Mouse (Mus musculus): Measurements from ENCODE around the gene Lsg1. TPM values are rescaled to one million over a fixed set of nuclear protein-coding genes. Genes with fewer than 3 reads are reported as not detected.

Gene Lsg1
- polyA plus RNA-seq, 1 experiment from 2014 or later, result 65.0 TPM

DNA sequence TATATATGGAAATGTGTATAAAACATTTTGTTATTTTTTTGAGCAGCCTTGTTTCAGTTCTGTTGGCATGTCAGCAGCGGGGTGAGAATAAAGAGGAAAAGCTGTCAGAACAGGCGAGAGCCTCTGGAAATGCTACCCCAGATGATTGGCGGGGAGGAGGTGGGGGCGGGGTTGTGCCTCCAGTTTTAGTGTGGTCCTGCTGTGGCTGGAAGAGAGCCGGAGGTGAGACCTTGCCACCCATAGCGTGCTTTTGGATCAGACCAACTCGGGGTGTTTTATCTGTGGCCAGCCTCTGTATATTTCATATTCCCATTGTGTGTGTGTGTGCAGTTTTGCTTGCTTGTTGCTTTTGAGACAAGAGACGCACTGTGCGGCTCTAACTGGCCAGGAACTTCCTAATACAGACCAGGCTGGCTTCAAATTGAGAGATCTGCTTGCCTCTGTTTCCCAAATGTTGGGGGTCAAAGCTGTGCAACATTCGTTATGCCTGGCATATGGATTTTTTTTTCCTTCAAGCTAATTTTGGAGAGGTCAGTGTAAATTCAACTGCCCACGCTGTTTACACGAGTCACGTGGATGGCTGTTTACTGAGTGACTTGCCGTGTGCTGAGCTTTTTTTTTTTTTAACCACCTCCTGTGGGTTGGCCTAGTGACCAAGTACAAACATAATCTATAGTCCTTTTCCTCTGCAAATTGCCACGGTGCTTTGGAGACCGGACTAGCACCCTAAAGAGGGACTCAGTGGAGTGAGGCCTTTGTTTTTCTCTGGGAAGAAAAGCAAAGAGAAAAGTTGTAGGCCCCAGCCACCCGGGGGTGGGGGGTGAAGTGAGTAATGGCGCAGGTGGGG, 15.5 kb upstream of the Lsg1 start:
- Histone ChIP-seq H3K9me3 (ENCODE audit: control insufficient read depth, low read depth, low read length) (no peaks in the 10 kb centered on the region), H3K27ac (ENCODE audit: low read length) (0 out of 2 replicates have a peak overlapping the region, but pooled peaks have one; percentile 40), H3K36me3 (ENCODE audit: control insufficient read depth, insufficient read depth, low read length) (no peaks in the 10 kb centered on the region), H3K4me1 (ENCODE audit: control insufficient read depth, insufficient read depth, low read length) (peaks cover 32% of the 10 kb centered on the region), H3K27me3 (ENCODE audit: control insufficient read depth, insufficient read depth, low read length) (no peaks in the 10 kb centered on the region), H3K4me3 (ENCODE audit: low read depth, low read length) (no peak overlapping the region), H3K9ac (replicated peaks; ENCODE audit: low read depth, low read length) (no peak overlapping the region), H3K4me2 (replicated peaks; ENCODE audit: low read depth, low read length) (peak overlapping the region; percentile 95)
- 32% methylated on average over 18 of the region's 18 CpGs for WGBS
- no peak for ATAC-seq (ENCODE audit: insufficient number of reproducible peaks, insufficient read depth, low FRiP score, low read depth)

GRCm38 (mm10) chr16:30601946-30602345, 14.6 kb upstream of the Lsg1 start:
- Histone ChIP-seq H3K9ac (replicated peaks; ENCODE audit: low read depth, low read length) (no peak overlapping the region), H3K36me3 (ENCODE audit: control insufficient read depth, insufficient read depth, low read length) (no peaks in the 10 kb centered on the region), H3K9me3 (ENCODE audit: control insufficient read depth, low read depth, low read length) (no peaks in the 10 kb centered on the region), H3K27ac (ENCODE audit: low read length) (peak overlapping the region; percentile 18; the same call in 1 of the 2 replicates), H3K4me1 (ENCODE audit: control insufficient read depth, insufficient read depth, low read length) (peaks cover 37% of the 10 kb centered on the region), H3K4me3 (ENCODE audit: low read depth, low read length) (peak overlapping the region; percentile 65), H3K27me3 (ENCODE audit: control insufficient read depth, insufficient read depth, low read length) (no peaks in the 10 kb centered on the region), H3K4me2 (replicated peaks; ENCODE audit: low read depth, low read length) (peak overlapping the region; percentile 95)
- no peak for ATAC-seq (ENCODE audit: insufficient number of reproducible peaks, insufficient read depth, low FRiP score, low read depth)
- 20% methylated on average over 7 of the region's 7 CpGs for WGBS

GRCm38 (mm10) chr16:30601046-30601832, 13.8 kb upstream of the Lsg1 start:
- H3K4me2 ChIP-seq (replicated peaks; ENCODE audit: low read depth, low read length), result peak overlapping the region; percentile 95
- no peaks in the 10 kb centered on the region for H3K27me3 ChIP-seq (ENCODE audit: control insufficient read depth, insufficient read depth, low read length)
- peaks cover 37% of the 10 kb centered on the region for H3K4me1 ChIP-seq (ENCODE audit: control insufficient read depth, insufficient read depth, low read length)
- peak; percentile 20; the same call in 1 of the 2 replicates for ATAC-seq (ENCODE audit: insufficient number of reproducible peaks, insufficient read depth, low FRiP score, low read depth)
- peak overlapping the region; percentile 65 for H3K4me3 ChIP-seq (ENCODE audit: low read depth, low read length)
- H3K9me3 ChIP-seq (ENCODE audit: control insufficient read depth, low read depth, low read length), result no peaks in the 10 kb centered on the region
- no peaks in the 10 kb centered on the region for H3K36me3 ChIP-seq (ENCODE audit: control insufficient read depth, insufficient read depth, low read length)
- 9% methylated on average over 42 of the region's 42 CpGs for WGBS
- H3K9ac ChIP-seq (replicated peaks; ENCODE audit: low read depth, low read length), result peak overlapping the region; percentile 66
- H3K27ac ChIP-seq (ENCODE audit: low read length), result peak overlapping the region; percentile 58; the same call in 1 of the 2 replicates

DNA sequence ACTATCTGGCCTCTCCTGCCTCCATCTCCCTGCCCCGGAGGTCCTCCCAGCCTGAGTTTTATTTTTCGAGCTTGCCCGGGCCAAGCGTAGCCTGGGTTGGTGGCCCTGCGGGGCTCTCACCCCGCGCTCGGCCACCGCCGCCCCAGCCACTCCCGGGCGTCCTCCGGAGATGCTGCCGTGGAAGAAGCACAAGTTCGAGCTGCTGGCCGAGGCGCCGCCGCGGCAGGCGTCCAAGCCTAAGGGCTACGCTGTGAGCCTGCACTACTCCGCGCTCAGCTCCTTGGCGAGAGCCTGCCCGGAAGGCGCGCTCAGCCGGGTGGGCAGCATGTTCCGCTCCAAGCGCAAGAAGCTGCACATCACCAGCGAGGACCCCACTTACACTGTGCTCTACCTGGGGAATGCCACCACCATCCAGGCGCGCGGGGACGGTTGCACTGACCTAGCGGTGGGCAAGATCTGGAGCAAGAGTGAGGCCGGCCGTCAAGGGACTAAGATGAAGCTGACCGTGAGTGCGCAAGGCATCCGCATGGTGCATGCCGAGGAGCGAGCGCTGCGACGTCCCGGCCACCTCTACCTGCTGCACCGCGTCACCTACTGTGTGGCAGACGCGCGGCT, 13.1 kb upstream of the Lsg1 start:
- peak overlapping the region; percentile 95 for H3K4me2 ChIP-seq (replicated peaks; ENCODE audit: low read depth, low read length)
- H3K27me3 ChIP-seq (ENCODE audit: control insufficient read depth, insufficient read depth, low read length), result no peaks in the 10 kb centered on the region
- H3K36me3 ChIP-seq (ENCODE audit: control insufficient read depth, insufficient read depth, low read length), result no peaks in the 10 kb centered on the region
- H3K4me3 ChIP-seq (ENCODE audit: low read depth, low read length), result peak overlapping the region; percentile 65
- H3K4me1 ChIP-seq (ENCODE audit: control insufficient read depth, insufficient read depth, low read length), result peaks cover 37% of the 10 kb centered on the region
- H3K27ac ChIP-seq (ENCODE audit: low read length), result peak overlapping the region; percentile 80
- no peaks in the 10 kb centered on the region for H3K9me3 ChIP-seq (ENCODE audit: control insufficient read depth, low read depth, low read length)
- WGBS, result under 1% methylated on average over 53 of the region's 53 CpGs
- peak overlapping the region; percentile 66 for H3K9ac ChIP-seq (replicated peaks; ENCODE audit: low read depth, low read length)
- ATAC-seq (ENCODE audit: insufficient number of reproducible peaks, insufficient read depth, low FRiP score, low read depth), result no peak

DNA sequence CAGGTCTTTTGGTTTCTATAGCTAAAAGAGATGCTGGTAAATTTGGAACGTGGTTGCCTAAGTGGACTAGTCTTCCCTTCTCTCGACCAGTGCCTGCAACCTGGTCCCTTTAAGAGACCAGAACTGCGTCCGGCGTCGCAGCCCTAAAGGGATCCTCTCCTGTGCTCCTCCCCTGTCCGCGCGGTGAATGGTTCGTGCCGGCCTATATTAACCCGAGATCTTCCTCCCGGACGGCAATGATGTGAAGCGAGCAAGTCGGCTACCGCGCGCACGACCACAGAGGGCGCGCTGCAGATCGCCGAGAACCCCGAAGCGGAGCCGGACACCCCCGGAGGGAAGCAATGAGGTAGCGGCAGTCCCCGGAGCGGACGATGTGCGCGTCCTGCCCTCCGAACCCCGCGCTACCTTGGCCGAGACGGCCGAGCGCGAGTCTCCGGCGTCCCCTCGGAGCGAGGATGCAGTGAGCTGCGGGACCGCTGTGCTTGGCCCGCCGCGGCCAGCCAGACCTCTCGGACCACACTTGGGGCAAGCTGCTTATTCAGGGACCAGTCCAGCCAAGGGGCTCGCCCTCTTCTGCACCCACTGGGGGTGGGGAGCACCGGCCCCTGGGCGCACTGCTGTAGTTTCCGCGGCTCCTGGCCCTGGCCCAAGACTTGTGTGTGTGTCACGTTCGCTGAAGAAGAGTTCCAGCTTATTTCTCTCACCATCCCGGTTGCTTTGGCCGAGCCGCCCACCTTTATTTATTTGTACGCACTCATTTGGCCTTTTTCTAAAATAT, 12.3 kb upstream of the Lsg1 start, which contains the start of gene Fam43a:
Gene Fam43a, plus strand, starts transcription at position 233 of the 778 bp plus-strand sequence.
- Histone ChIP-seq H3K9me3 (ENCODE audit: control insufficient read depth, low read depth, low read length) (no peaks in the 10 kb centered on the region), H3K4me1 (ENCODE audit: control insufficient read depth, insufficient read depth, low read length) (peaks cover 30% of the 10 kb centered on the region), H3K9ac (replicated peaks; ENCODE audit: low read depth, low read length) (peak within 1 kb of the TSS; percentile 66), H3K36me3 (ENCODE audit: control insufficient read depth, insufficient read depth, low read length) (no peaks in the 10 kb centered on the region), H3K4me3 (ENCODE audit: low read depth, low read length) (peak within 1 kb of the TSS; percentile 65), H3K27ac (ENCODE audit: low read length) (peak within 1 kb of the TSS; percentile 80), H3K4me2 (replicated peaks; ENCODE audit: low read depth, low read length) (peak within 1 kb of the TSS; percentile 95), H3K27me3 (ENCODE audit: control insufficient read depth, insufficient read depth, low read length) (no peaks in the 10 kb centered on the region)
- WGBS, result under 1% methylated on average over 63 of the region's 63 CpGs
- ATAC-seq (ENCODE audit: insufficient number of reproducible peaks, insufficient read depth, low FRiP score, low read depth), result peak; percentile 80

DNA sequence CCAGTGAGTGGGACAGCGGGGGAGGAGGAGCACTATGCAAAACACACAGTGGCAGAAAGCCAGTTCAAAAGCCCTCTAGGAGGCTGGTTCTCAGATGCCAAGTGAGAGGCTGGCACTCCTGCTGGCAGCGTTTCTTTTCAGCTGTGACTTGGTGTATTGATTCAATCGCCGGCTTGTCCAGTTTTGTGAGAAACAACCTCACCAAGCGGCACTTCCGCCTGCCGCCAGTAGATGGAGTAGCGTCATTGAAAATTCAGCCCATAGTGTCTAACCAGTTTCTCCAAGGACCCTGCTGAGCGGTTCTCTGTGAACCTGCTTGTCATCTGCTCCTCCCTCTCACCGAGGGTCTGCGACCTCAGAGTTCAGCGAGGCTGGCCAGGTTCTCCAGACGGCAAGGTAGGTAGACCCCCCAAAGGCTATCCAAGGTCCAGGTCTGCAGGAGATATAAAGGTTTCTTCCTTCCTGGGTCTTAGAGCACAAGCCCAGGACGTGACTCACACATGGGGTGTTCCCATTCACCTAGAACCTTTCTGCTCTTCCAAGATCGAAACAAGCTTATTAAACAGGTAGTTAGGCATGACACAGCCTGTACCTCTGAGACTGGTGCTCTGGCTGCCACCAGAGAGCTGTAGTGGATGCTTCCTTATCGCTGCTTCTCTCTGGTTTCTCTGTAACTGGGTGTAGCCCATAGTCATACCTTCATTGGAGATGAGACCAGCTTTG, 9.7 kb upstream of the Lsg1 start:
- H3K9ac ChIP-seq (replicated peaks; ENCODE audit: low read depth, low read length), result no peak overlapping the region
- 11% methylated on average over 16 of the region's 16 CpGs for WGBS
- H3K36me3 ChIP-seq (ENCODE audit: control insufficient read depth, insufficient read depth, low read length), result no peaks in the 10 kb centered on the region
- no peak for ATAC-seq (ENCODE audit: insufficient number of reproducible peaks, insufficient read depth, low FRiP score, low read depth)
- no peak overlapping the region for H3K27ac ChIP-seq (ENCODE audit: low read length)
- H3K4me1 ChIP-seq (ENCODE audit: control insufficient read depth, insufficient read depth, low read length), result peaks cover 18% of the 10 kb centered on the region
- H3K27me3 ChIP-seq (ENCODE audit: control insufficient read depth, insufficient read depth, low read length), result no peaks in the 10 kb centered on the region
- no peak overlapping the region for H3K4me3 ChIP-seq (ENCODE audit: low read depth, low read length)
- H3K9me3 ChIP-seq (ENCODE audit: control insufficient read depth, low read depth, low read length), result no peaks in the 10 kb centered on the region
- H3K4me2 ChIP-seq (replicated peaks; ENCODE audit: low read depth, low read length), result peak overlapping the region; percentile 42

DNA sequence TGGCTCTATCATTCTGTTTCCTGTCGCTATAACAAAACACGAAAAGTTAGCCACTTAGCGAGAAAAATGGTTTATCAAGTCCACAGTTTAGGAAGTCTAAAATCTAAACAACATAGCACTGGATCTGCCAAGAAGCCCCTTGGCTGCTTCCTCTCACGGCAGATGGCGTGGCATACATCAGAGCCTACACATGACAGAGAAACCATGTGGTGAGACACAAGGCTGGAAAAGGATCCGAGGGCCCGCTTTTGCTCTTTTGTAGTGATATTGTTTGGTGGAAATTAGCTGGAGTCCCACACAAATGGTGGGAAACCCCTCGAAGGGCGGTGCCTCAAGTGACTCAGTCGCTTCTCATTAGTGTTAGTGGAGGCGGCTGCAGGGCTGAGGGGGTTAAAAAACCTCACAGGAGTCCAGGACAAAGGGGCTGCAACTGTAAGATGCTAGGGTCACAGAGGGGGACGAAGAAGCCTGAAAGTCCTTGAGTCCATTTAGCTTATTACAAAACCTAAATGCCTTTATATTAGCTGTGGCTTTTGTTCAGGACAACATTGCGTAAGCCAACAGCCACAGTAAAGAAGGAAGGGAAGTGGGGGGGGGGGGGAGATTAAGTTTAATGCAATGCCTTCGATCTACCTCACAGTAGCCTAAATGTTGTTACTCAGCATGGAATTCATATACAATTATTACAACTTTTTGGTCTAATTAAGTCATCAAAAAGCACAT, 8.6 kb upstream of the Lsg1 start:
- no peak for ATAC-seq (ENCODE audit: insufficient number of reproducible peaks, insufficient read depth, low FRiP score, low read depth)
- Histone ChIP-seq H3K4me1 (ENCODE audit: control insufficient read depth, insufficient read depth, low read length) (peaks cover 7% of the 10 kb centered on the region), H3K9me3 (ENCODE audit: control insufficient read depth, low read depth, low read length) (no peaks in the 10 kb centered on the region), H3K9ac (replicated peaks; ENCODE audit: low read depth, low read length) (no peak overlapping the region), H3K27me3 (ENCODE audit: control insufficient read depth, insufficient read depth, low read length) (no peaks in the 10 kb centered on the region), H3K27ac (ENCODE audit: low read length) (no peak overlapping the region), H3K4me3 (ENCODE audit: low read depth, low read length) (no peak overlapping the region), H3K4me2 (replicated peaks; ENCODE audit: low read depth, low read length) (no peak overlapping the region), H3K36me3 (ENCODE audit: control insufficient read depth, insufficient read depth, low read length) (no peaks in the 10 kb centered on the region)
- whole genome bisulfite sequencing, result 57% methylated on average over 14 of the region's 14 CpGs
